Mouse (Mus musculus): ENCODE data around the gene Khdc3. TPM values are rescaled to one million over a fixed set of nuclear protein-coding genes. Genes with fewer than 3 reads are reported as not detected.

Gene Khdc3
- total and polyA plus RNA-seq, 3 experiments = 0.17 to 0.86 (median 0.84) TPM

- Histone ChIP-seq H3K27ac (ENCODE audit: insufficient read depth, low read depth) (no peak overlapping the region), H3K27me3 (replicated peaks) (no peaks in the 10 kb centered on the region), H3K4me1 (ENCODE audit: control insufficient read depth in 1 of 2, insufficient read depth in 2 of 2) (peaks cover 7 to 57% of the 10 kb centered on the region in 2 experiments; a peak in 3 of 4 replicates), H3K36me3 (replicated peaks in 1 of 2; ENCODE audit: control insufficient read depth in 1 of 2, insufficient read depth in 1 of 2, low read length in 1 of 2) (peaks cover 12 to 39% of the 10 kb centered on the region in 2 experiments), H3K9me3 (replicated peaks; ENCODE audit: low read length) (no peaks in the 10 kb centered on the region), H3K79me2 (replicated peaks; ENCODE audit: control insufficient read depth, extremely low read depth, insufficient read depth, poor library complexity, severe bottlenecking) (no peaks in the 10 kb centered on the region), H3K9ac (ENCODE audit: insufficient read depth, low read depth) (no peak overlapping the region), H3K4me3 (replicated peaks in 1 of 3; ENCODE audit: low read depth in 2 of 3, low read length in 2 of 3, poor library complexity in 1 of 3) (no peak overlapping the region), H3K4me2 (ENCODE audit: insufficient read depth, low read depth, poor library complexity, severe bottlenecking) (no peak overlapping the region)
- TF ChIP-seq GABPA (IDR thresholded peaks at IDR 0.05; ENCODE audit: insufficient replicate concordance, low read depth, low read length) = no peak
- in situ Hi-C loops (cut with MboI; ENCODE audit: low pct_ligation_motif_present, low pct_unique_long_range_greater_than_20kb, low sequenced_read_pairs) = loop anchor here (25.0 kb wide), 1 partner anchor 320 kb away; no protein-coding TSS in a partner anchor
- dilution Hi-C loops (cut with MboI; ENCODE audit: extremely low pct_ligation_motif_present, extremely low pct_unique_long_range_greater_than_20kb, low sequenced_read_pairs) = no loop called here
- DNase-seq (ENCODE audit: extremely low read depth) = no peak
These were observed 19.2 kb upstream of the Khdc3 start for GRCm38 (mm10) chr9:73082291-73083000.

DNA sequence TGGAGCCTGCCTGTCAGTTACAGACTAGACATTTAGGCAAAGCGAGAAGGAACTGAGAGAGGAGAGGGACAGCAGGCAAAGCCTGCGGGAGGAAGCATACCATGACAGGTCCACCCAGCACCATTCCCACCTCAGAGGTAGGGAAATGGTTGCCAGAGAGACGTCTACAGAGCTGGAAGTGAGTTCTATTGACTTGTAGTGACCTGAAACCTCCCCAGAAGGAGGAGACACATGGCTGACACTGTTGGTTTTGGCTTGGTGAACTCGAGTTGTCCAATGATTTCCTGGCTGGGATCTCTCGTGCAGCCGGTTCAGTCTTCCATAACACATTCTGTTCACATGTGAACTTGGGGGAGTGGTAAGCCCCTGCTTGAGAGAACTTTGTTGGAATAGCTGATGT, 17.7 kb upstream of the Khdc3 start:
- no peaks in the 10 kb centered on the region for H3K27me3 ChIP-seq (replicated peaks)
- DNase-seq (ENCODE audit: extremely low read depth) = no peak
- H3K79me2 ChIP-seq (replicated peaks; ENCODE audit: control insufficient read depth, extremely low read depth, insufficient read depth, poor library complexity, severe bottlenecking) = no peaks in the 10 kb centered on the region
- H3K9me3 ChIP-seq (replicated peaks; ENCODE audit: low read length) = no peaks in the 10 kb centered on the region
- peaks cover 12 to 35% of the 10 kb centered on the region in 2 experiments for H3K36me3 ChIP-seq (replicated peaks in 1 of 2; ENCODE audit: control insufficient read depth in 1 of 2, insufficient read depth in 1 of 2, low read length in 1 of 2)
- H3K9ac ChIP-seq (ENCODE audit: insufficient read depth, low read depth) = no peak overlapping the region
- dilution Hi-C loops (cut with MboI; ENCODE audit: extremely low pct_ligation_motif_present, extremely low pct_unique_long_range_greater_than_20kb, low sequenced_read_pairs) (no loop called here), in situ Hi-C loops (cut with MboI; ENCODE audit: low pct_ligation_motif_present, low pct_unique_long_range_greater_than_20kb, low sequenced_read_pairs) (loop anchor here (25.0 kb wide), 1 partner anchor 322 kb away; no protein-coding TSS in a partner anchor)
- H3K4me2 ChIP-seq (ENCODE audit: insufficient read depth, low read depth, poor library complexity, severe bottlenecking) = no peak overlapping the region
- H3K4me3 ChIP-seq (replicated peaks in 1 of 3; ENCODE audit: low read depth in 2 of 3, low read length in 2 of 3, poor library complexity in 1 of 3) = no peak overlapping the region
- TF ChIP-seq ELF1 (IDR thresholded peaks at IDR 0.05; ENCODE audit: low read depth, low read length) (no peak), RAD21 (IDR thresholded peaks at IDR 0.05; ENCODE audit: low read depth, low read length) (no peak), GABPA (IDR thresholded peaks at IDR 0.05; ENCODE audit: insufficient replicate concordance, low read depth, low read length) (no peak), ZC3H11A (IDR thresholded peaks at IDR 0.05; ENCODE audit: low read depth, low read length) (no peak), USF1 (IDR thresholded peaks at IDR 0.05; ENCODE audit: low read depth, low read length) (no peak), NELFE (IDR thresholded peaks at IDR 0.05; ENCODE audit: low read depth, low read length) (no peak), POLR2AphosphoS2 (IDR thresholded peaks at IDR 0.05; ENCODE audit: low read depth, low read length) (no peak), MYC (IDR thresholded peaks at IDR 0.05; ENCODE audit: low read depth, low read length) (no peak), ZNF384 (IDR thresholded peaks at IDR 0.05; ENCODE audit: low read depth, low read length) (no peak), MAFK (IDR thresholded peaks at IDR 0.05; ENCODE audit: insufficient replicate concordance, low read length) (no peak), MAX (IDR thresholded peaks at IDR 0.05; ENCODE audit: low read length) (no peak), PAX5 (IDR thresholded peaks at IDR 0.05; ENCODE audit: low read length) (no peak), JUND (conservative IDR thresholded peaks at IDR 0.05; ENCODE audit: low read depth, low read length) (no peak), BHLHE40 (IDR thresholded peaks at IDR 0.05; ENCODE audit: low read depth, low read length) (no peak), POLR2A (IDR thresholded peaks at IDR 0.05; ENCODE audit: low read depth, low read length) (no peak), EP300 (IDR thresholded peaks at IDR 0.05; ENCODE audit: low read length) (no peak)
- no peak overlapping the region for H3K27ac ChIP-seq (ENCODE audit: insufficient read depth, low read depth)
- H3K4me1 ChIP-seq (ENCODE audit: control insufficient read depth in 1 of 2, insufficient read depth in 2 of 2) = peaks cover 7 to 72% of the 10 kb centered on the region in 2 experiments; a peak in 3 of 4 replicates
